Mouse (Mus musculus): ENCODE measurements around the gene Cdipt.

DNA sequence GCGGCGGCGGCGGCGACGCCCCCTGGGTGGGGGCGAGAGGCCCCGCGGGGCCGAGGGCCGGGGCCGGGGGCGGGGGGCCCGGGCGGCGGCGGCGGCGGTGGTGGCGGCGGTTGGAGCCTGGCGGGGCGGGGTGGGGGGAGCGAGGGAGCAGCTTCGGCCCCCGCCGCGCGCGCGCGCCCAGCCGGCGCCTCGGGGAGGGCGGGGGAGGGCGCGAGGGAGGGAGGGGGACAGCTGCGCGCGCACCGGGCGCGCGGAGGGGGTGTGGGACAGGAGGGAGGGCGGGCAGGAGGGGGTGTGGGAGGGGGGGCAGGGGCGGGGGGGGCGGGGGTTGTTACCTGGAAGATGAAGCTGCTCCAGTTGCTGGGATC lies 50.9 kb downstream of the Cdipt start:
- no peak for TF ChIP-seq CTCF (conservative IDR thresholded peaks at IDR 0.05; ENCODE audit: insufficient read depth, insufficient read length, low read depth, low read length)
- no peak for TF ChIP-seq POLR2A (IDR thresholded peaks at IDR 0.05; ENCODE audit: low read depth, low read length)

All from kidney, adult 2 months (tissue).